Mouse (Mus musculus) kidney, adult 2 months (tissue): ENCODE results near the gene Sdf2l1. TPM values are rescaled to one million over a fixed set of nuclear protein-coding genes. Genes with fewer than 3 reads are reported as not detected.

Experiments
- DNase-seq: peaks from one replicate; pipeline ENCODE4 v3.0.0; 2021
- H3K27ac ChIP-seq: fragments of 200-500 bp; 2 replicates; pipeline ENCODE4 v1.5.1; 2012; ENCODE audit warnings: low read depth, low read length, control low read depth, inconsistent platforms; ENCODE audit not compliant: insufficient read depth
- H3K27me3 ChIP-seq: fragments of 200-500 bp; replicated peaks from 2 replicates; pipeline ENCODE4 v1.6.1; 2012; ENCODE audit warnings: mild to moderate bottlenecking, moderate library complexity, low read length, inconsistent platforms; ENCODE audit not compliant: control insufficient read depth, insufficient read depth
- H3K36me3 ChIP-seq: fragments of 200-500 bp; 2 replicates; pipeline ENCODE4 v1.6.1; 2012; ENCODE audit warnings: mild to moderate bottlenecking, moderate library complexity, low read length, inconsistent platforms; ENCODE audit not compliant: control insufficient read depth, insufficient read depth
- H3K4me1 ChIP-seq: fragments of 200-500 bp; 2 replicates; pipeline ENCODE4 v1.6.1; 2011; ENCODE audit warnings: low read length; ENCODE audit not compliant: control insufficient read depth, insufficient read depth
- H3K4me3 ChIP-seq: fragments of 200-500 bp; 2 replicates; pipeline ENCODE4 v1.5.1; 2011; ENCODE audit warnings: mild to moderate bottlenecking, low read depth, low read length, control low read depth; ENCODE audit not compliant: insufficient read depth
- CTCF ChIP-seq: fragments of 200-500 bp; conservative IDR thresholded peaks from 2 replicates; pipeline ENCODE4 v1.5.1; 2011; ENCODE audit warnings: low read depth, mild to moderate bottlenecking, control low read depth, low read length, moderate library complexity, mixed read lengths; ENCODE audit not compliant: insufficient read depth, insufficient read length
- POLR2A ChIP-seq: fragments of 200-500 bp; IDR thresholded peaks from one replicate; pipeline ENCODE4 v1.6.1; 2011; ENCODE audit warnings: low read depth, low read length, control low read depth
- WGBS: fragments of 180-500 bp; shearing (Covaris S2); methylation state at CpG from one replicate; pipeline ENCODE4 v1.1.7; 2018; 5-methylcytosine and 5-hydroxymethylcytosine counted together
- polyA plus RNA-seq: library from polyadenylated mRNA; depleted of rRNA; stranded (reverse); fragments of >200 nt; gene quantifications from 2 replicates; pipeline ENCODE4 v1.2.3, GENCODE M21; 2012

Gene Sdf2l1
- polyA plus RNA-seq, 1 experiment: 25.2 TPM

DNA sequence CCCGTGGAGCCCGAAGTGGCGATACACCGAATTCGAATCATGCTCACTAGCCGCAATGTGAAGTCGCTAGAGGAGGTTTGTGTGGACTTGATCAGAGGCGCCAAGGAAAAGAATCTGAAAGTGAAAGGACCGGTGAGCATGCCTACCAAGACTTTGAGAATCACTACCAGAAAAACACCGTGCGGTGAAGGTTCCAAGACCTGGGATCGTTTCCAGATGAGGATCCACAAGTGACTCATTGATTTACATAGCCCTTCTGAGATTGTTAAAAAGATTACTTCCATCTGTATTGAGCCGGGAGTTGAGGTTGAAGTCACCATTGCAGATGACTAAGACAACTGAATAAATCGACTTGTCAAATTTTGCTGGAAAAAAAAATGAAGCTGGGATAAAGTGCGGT, 5.2 kb upstream of the Sdf2l1 start:
- TF ChIP-seq POLR2A (no peak), CTCF (no peak)
- WGBS: 86% methylated on average over 15 of the region's 15 CpGs

DNA sequence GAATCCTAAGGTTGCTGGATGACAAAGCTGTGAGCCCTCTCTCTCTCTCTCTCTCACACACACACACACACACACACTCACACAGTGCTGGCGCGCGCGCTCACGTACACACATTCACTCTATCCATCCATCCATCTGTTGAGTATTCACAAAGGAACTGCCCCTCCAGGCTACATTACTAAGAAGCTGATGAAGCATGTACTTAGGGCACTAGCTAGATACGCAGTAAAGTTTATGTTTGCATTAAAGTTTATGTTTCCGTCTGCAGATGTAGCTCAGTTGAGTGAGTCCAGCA, 670 bp upstream of the Sdf2l1 start:
- TF ChIP-seq CTCF: no peak
- TF ChIP-seq POLR2A: no peak
- no peak for DNase-seq
- no peaks in the 10 kb centered on the region for H3K27me3 ChIP-seq
- no peak overlapping the region for H3K27ac ChIP-seq
- H3K4me1 ChIP-seq: no peaks in the 10 kb centered on the region
- 41% methylated on average over 7 of the region's 7 CpGs for WGBS
- H3K36me3 ChIP-seq: no peaks in the 10 kb centered on the region
- no peak overlapping the region for H3K4me3 ChIP-seq

More for the DNA sequence above, 5.2 kb upstream of the Sdf2l1 start:
- Histone ChIP-seq H3K27me3 (no peaks in the 10 kb centered on the region), H3K4me1 (no peaks in the 10 kb centered on the region), H3K4me3 (no peak overlapping the region), H3K36me3 (no peaks in the 10 kb centered on the region), H3K27ac (no peak overlapping the region)
- DNase-seq: no peak

DNA sequence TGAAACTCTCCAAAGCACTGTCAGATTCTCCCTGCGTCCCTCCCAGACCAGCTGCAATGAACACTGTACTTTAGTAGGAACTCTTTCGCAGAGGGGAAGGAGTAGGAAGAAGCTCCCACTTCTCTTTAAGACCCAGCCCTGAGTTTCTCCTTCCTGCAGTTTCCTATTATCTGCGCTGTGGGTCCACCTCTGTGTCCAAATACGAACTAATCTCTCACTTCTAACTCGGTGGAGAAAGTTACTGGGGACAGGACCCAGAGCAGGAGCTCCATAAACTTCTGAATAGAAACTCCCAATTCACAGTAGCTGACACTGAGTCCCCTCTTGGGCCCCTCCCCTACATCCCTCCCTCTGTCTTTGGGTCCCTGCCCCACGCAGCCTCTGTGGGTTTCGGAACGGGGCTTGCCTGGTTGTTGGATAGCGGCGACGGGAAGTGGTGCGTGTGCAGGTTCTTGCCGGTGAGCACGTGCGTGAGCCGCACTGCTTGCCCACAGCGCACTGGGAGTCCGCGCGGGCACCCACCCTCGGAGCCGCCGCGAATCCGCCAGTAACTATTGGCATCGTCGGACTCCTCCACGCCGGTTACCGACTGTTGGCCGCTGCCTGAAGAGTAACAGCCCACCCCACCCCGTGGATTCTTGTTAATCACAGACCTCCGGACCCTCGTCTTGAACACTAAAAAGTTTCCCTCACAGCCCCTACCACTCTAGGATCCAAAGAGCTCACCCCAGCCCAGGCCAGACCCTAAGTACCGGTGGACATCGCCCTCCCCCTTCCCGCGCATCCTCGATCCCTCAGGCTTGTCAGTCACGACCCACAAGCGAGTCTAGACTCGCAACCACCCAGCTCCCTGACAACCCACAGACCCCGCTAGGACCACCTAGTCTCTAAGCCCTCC, 743 bp downstream of the Sdf2l1 start:
- TF ChIP-seq POLR2A (no peak), CTCF (peak; percentile 31; the same call in 1 of the 2 replicates)
- 7% methylated on average over 43 of the region's 43 CpGs for WGBS
- Histone ChIP-seq H3K27me3 (no peaks in the 10 kb centered on the region), H3K36me3 (no peaks in the 10 kb centered on the region), H3K4me1 (no peaks in the 10 kb centered on the region), H3K27ac (no peak overlapping the region), H3K4me3 (peak overlapping the region; percentile 78)
- no peak for DNase-seq

DNA sequence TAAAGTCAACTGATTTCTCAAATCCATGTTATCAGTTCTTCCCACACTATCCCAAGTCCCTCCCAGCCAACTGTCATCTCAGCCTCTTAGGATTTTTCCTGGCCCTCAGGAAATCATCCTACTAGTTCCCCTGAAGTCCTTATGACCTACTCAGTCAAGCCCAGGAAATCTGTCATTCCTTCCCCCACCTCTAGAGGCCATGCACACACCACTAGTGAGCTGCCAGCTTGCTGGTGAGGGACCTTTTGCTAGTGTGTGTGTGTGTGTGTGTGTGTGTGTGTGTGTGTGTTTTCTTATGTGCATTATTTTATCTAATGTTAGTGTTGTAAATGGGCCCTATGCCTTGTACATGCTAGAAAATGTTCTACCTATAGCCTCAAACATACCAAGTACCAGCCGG, 4.9 kb downstream of the Sdf2l1 start:
- WGBS: 100% methylated on average over 1 of the region's 1 CpGs
- peak; percentile 69 for DNase-seq
- no peak overlapping the region for H3K27ac ChIP-seq
- no peaks in the 10 kb centered on the region for H3K36me3 ChIP-seq
- H3K4me3 ChIP-seq: no peak overlapping the region
- TF ChIP-seq POLR2A (no peak), CTCF (peak; percentile 84)
- H3K4me1 ChIP-seq: peaks cover 3% of the 10 kb centered on the region
- no peaks in the 10 kb centered on the region for H3K27me3 ChIP-seq

DNA sequence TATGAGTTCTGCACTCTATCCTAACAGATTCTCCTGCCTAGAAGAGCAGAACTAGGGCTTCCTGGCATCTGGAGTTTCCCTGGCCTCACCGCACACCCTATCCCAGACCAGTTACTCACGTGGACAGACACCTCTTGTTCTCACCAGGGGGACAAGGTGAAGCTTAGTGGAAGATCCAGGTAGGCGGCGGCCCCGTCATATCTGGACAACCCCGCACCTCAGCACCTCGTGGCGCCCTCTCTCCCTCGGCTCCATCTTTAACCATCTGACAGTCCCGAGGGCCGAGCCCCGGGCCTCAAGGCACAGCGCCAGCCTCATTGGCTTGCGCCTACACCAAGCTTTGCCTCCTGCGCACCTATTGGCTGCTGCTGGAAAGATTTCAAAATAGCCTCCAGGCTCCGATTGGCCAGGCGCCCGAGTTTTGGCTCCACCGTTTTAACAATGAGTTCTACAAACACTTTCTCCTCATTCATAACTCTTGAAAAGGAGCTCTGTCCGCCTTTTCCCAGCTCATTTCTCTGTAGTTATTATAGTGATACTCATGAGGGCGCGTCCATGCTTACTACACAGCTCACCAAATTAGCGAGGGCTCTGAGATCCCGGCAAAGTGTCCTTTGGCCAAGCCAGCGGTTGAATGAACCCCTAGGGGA, 7.2 kb downstream of the Sdf2l1 start, which contains the start of gene 2610318N02Rik:
Gene 2610318N02Rik, minus strand, starts transcription at position 297 of the 650 bp plus-strand sequence.
- Histone ChIP-seq H3K4me3 (peak within 1 kb of the TSS; percentile 23; the same call in 1 of the 2 replicates), H3K36me3 (no peaks in the 10 kb centered on the region), H3K27ac (no peak within 1 kb of the TSS), H3K4me1 (peaks cover 3% of the 10 kb centered on the region), H3K27me3 (no peaks in the 10 kb centered on the region)
- WGBS: 2% methylated on average over 25 of the region's 25 CpGs
- DNase-seq: peak; percentile 82
- TF ChIP-seq POLR2A: no peak
- no peak for TF ChIP-seq CTCF

GRCm38 (mm10) chr16:17124119-17124870, 7.9 kb downstream of the Sdf2l1 start:
- 39% methylated on average over 22 of the region's 22 CpGs for WGBS
- H3K4me3 ChIP-seq: no peak overlapping the region
- H3K4me1 ChIP-seq: peaks cover 3% of the 10 kb centered on the region
- H3K27me3 ChIP-seq: no peaks in the 10 kb centered on the region
- no peak for DNase-seq
- H3K27ac ChIP-seq: no peak overlapping the region
- TF ChIP-seq CTCF: no peak
- no peak for TF ChIP-seq POLR2A
- no peaks in the 10 kb centered on the region for H3K36me3 ChIP-seq
